In genomic region chr2:151756277-151757061, GRCm38 (mm10) we compare ENCODE assay signal across 19 mouse cellular contexts. TPM values are rescaled to one million over a fixed set of nuclear protein-coding genes. Genes with fewer than 3 reads are reported as not detected.
DNase-seq lines count a peak whose midpoint lies in the region; ATAC-seq and TF ChIP-seq lines count a peak whose summit lies in the region.
"Had no signal": no experiment of that assay in that cellular context is flagged by ENCODE, and none has a peak within 500 bp of the region (broad histone marks: within the 10 kb centered on the region; RNA-seq: fewer than 3 reads in every experiment).

No protein-coding gene starts in this region.

- no peak overlapping the region for H3K9ac ChIP-seq in heart, embryonic 11.5 days (ENCODE audit: low read depth, low read length)
- H3K9ac ChIP-seq in lung, embryonic 14.5 days: no peak overlapping the region
- no peak overlapping the region for H3K9ac ChIP-seq in midbrain, postnatal 0 days (replicated peaks; ENCODE audit: low read length, poor library complexity, severe bottlenecking)
- H3K9ac ChIP-seq: forebrain, embryonic 12.5 days; heart, embryonic 13.5 days; limb, embryonic 13.5 days; liver, embryonic 13.5 days had no signal

- peak; percentile 17 for DNase-seq in heart, adult 11 months
- DNase-seq in lung, embryonic 14.5 days: peak; percentile 60
- DNase-seq in lung, postnatal 14 days: no peak
- DNase-seq in midbrain, postnatal 0 days (ENCODE audit: low spot score): peak; percentile 18
- DNase-seq in midbrain, embryonic 10.5 days (ENCODE audit: low spot score): no peak
- peak; percentile 44 for DNase-seq in mesoderm, embryonic 11.5 days (ENCODE audit: low read depth, low spot score)
- no peak for DNase-seq in Muller cell, postnatal 12 days (ENCODE audit: inconsistent ontology term)
- DNase-seq: adrenal gland, adult 8-10 months; cerebellum, adult 9-11 months; kidney, postnatal 36 days; liver, embryonic 13.5 days; right cerebral cortex, postnatal 25 days; thymus, postnatal 36 days had no signal

- H3K4me3 ChIP-seq in heart, embryonic 11.5 days (ENCODE audit: low read depth, low read length): no peak overlapping the region
- H3K4me3 ChIP-seq in lung, embryonic 14.5 days (ENCODE audit: low read depth, low read length): no peak overlapping the region
- H3K4me3 ChIP-seq in midbrain, postnatal 0 days (ENCODE audit: low read depth, low read length): no peak overlapping the region
- H3K4me3 ChIP-seq in midbrain, embryonic 10.5 days: no peak overlapping the region
- H3K4me3 ChIP-seq: forebrain, embryonic 12.5 days; heart, embryonic 13.5 days; limb, embryonic 13.5 days; liver, embryonic 13.5 days had no signal

- H3K4me1 ChIP-seq in heart, embryonic 11.5 days (ENCODE audit: control insufficient read depth, insufficient read depth, low read length): no peaks in the 10 kb centered on the region
- no peaks in the 10 kb centered on the region for H3K4me1 ChIP-seq in lung, embryonic 14.5 days (ENCODE audit: insufficient read depth)
- H3K4me1 ChIP-seq in midbrain, postnatal 0 days (ENCODE audit: insufficient read depth, low read length): no peaks in the 10 kb centered on the region
- peaks cover 15% of the 10 kb centered on the region for H3K4me1 ChIP-seq in midbrain, embryonic 10.5 days
- H3K4me1 ChIP-seq: heart, embryonic 13.5 days; liver, embryonic 13.5 days had no signal

- no peaks in the 10 kb centered on the region for H3K36me3 ChIP-seq in heart, embryonic 11.5 days (ENCODE audit: control insufficient read depth, insufficient read depth, low read length)
- no peaks in the 10 kb centered on the region for H3K36me3 ChIP-seq in lung, embryonic 14.5 days (ENCODE audit: insufficient read depth)
- H3K36me3 ChIP-seq in midbrain, postnatal 0 days (ENCODE audit: insufficient read depth, low read length): no peaks in the 10 kb centered on the region
- no peaks in the 10 kb centered on the region for H3K36me3 ChIP-seq in midbrain, embryonic 10.5 days
- H3K36me3 ChIP-seq: forebrain, embryonic 12.5 days; heart, embryonic 13.5 days; limb, embryonic 13.5 days; liver, embryonic 13.5 days had no signal

- H3K27ac ChIP-seq in heart, embryonic 11.5 days (ENCODE audit: low read depth, low read length): no peak overlapping the region
- no peak overlapping the region for H3K27ac ChIP-seq in lung, embryonic 14.5 days (ENCODE audit: low read depth)
- H3K27ac ChIP-seq in midbrain, postnatal 0 days (ENCODE audit: low read depth, low read length): no peak overlapping the region
- H3K27ac ChIP-seq in midbrain, embryonic 10.5 days (replicated peaks): no peak overlapping the region
- H3K27ac ChIP-seq: forebrain, embryonic 12.5 days; heart, embryonic 13.5 days; hindbrain, postnatal 0 days; limb, embryonic 13.5 days; liver, embryonic 13.5 days had no signal

- no peak for TF ChIP-seq CTCF in lung, embryonic 14.5 days (IDR thresholded peaks at IDR 0.05; ENCODE audit: low read depth)
- TF ChIP-seq CTCF in midbrain, postnatal 0 days (IDR thresholded peaks at IDR 0.05): no peak

- H3K27me3 ChIP-seq in heart, embryonic 11.5 days (ENCODE audit: control insufficient read depth, insufficient read depth, low read length): no peaks in the 10 kb centered on the region
- no peaks in the 10 kb centered on the region for H3K27me3 ChIP-seq in lung, embryonic 14.5 days (ENCODE audit: insufficient read depth, low read length)
- no peaks in the 10 kb centered on the region for H3K27me3 ChIP-seq in midbrain, postnatal 0 days (ENCODE audit: insufficient read depth, low read length)
- no peaks in the 10 kb centered on the region for H3K27me3 ChIP-seq in midbrain, embryonic 10.5 days (ENCODE audit: low read depth, poor library complexity, severe bottlenecking)
- H3K27me3 ChIP-seq: limb, embryonic 13.5 days; liver, embryonic 13.5 days had no signal

- 62% methylated on average over 9 of the region's 9 CpGs for WGBS in heart, embryonic 11.5 days (ENCODE audit: insufficient replicate concordance)
- WGBS in lung, embryonic 14.5 days: 49% methylated on average over 9 of the region's 9 CpGs
- WGBS in midbrain, postnatal 0 days: 55% methylated on average over 9 of the region's 9 CpGs
- WGBS in midbrain, embryonic 10.5 days: 65% methylated on average over 9 of the region's 9 CpGs

- ATAC-seq in heart, embryonic 11.5 days (replicated peaks; ENCODE audit: insufficient number of reproducible peaks, low FRiP score, low TSS enrichment): no peak
- ATAC-seq in lung, embryonic 14.5 days (ENCODE audit: insufficient read depth): no peak; the same call in 1 of the 2 replicates
- no peak for ATAC-seq in midbrain, postnatal 0 days (ENCODE audit: low FRiP score)
- ATAC-seq: hindbrain, postnatal 0 days; intestine, postnatal 0 days had no signal

- no peaks in the 10 kb centered on the region for H3K9me3 ChIP-seq in heart, embryonic 11.5 days (replicated peaks; ENCODE audit: control insufficient read depth, low read length)
- H3K9me3 ChIP-seq in lung, embryonic 14.5 days (ENCODE audit: low read depth, low read length): no peaks in the 10 kb centered on the region
- H3K9me3 ChIP-seq in midbrain, postnatal 0 days (ENCODE audit: low read length): no peaks in the 10 kb centered on the region
- no peaks in the 10 kb centered on the region for H3K9me3 ChIP-seq in midbrain, embryonic 10.5 days (replicated peaks)
- H3K9me3 ChIP-seq: forebrain, embryonic 12.5 days; heart, embryonic 13.5 days; limb, embryonic 13.5 days; liver, embryonic 13.5 days had no signal

- no peak overlapping the region for H3K4me2 ChIP-seq in heart, embryonic 11.5 days
- no peak overlapping the region for H3K4me2 ChIP-seq in lung, embryonic 14.5 days
- no peak overlapping the region for H3K4me2 ChIP-seq in midbrain, postnatal 0 days (ENCODE audit: low read depth, low read length, poor library complexity, severe bottlenecking)
- H3K4me2 ChIP-seq: forebrain, embryonic 12.5 days; heart, embryonic 13.5 days; limb, embryonic 13.5 days; liver, embryonic 13.5 days had no signal

RNA-seq across cellular contexts. Expression of gene Psmf1, which starts 12.5 kb away (rescaled TPM):
- polyA plus RNA-seq in heart, embryonic 11.5 days (2014; fragmentation: Nextera tagmentation; extraction: Ambion mirVana): 30.7 and 33.6 TPM in 2 replicates
- polyA plus RNA-seq in lung, embryonic 14.5 days (2014; fragmentation: Nextera tagmentation; extraction: Ambion mirVana): 41.3 and 42.1 TPM in 2 replicates
- 59.5 and 77.6 TPM in 2 replicates for total RNA-seq in midbrain, postnatal 0 days (2014; rRNA removed)
- polyA plus RNA-seq in midbrain, postnatal 0 days (2015; fragmentation: Nextera tagmentation; extraction: Ambion mirVana): 72.6 and 73.8 TPM in 2 replicates
- polyA plus RNA-seq in midbrain, embryonic 10.5 days (2016; fragmentation: Nextera tagmentation; extraction: Ambion mirVana): 47.8 and 52.6 TPM in 2 replicates

RNA-seq across cellular contexts. Expression of gene Tmem74b, which starts 54.7 kb away (rescaled TPM):
- 1.4 and 2.7 TPM in 2 replicates for polyA plus RNA-seq in heart, embryonic 11.5 days (2014; fragmentation: Nextera tagmentation; extraction: Ambion mirVana)
- 1.5 and 1.9 TPM in 2 replicates for polyA plus RNA-seq in lung, embryonic 14.5 days (2014; fragmentation: Nextera tagmentation; extraction: Ambion mirVana)
- 28.6 and 36.9 TPM in 2 replicates for total RNA-seq in midbrain, postnatal 0 days (2014; rRNA removed)
- polyA plus RNA-seq in midbrain, postnatal 0 days (2015; fragmentation: Nextera tagmentation; extraction: Ambion mirVana): 24.8 and 28.0 TPM in 2 replicates
- 4.2 and 5.3 TPM in 2 replicates for polyA plus RNA-seq in midbrain, embryonic 10.5 days (2016; fragmentation: Nextera tagmentation; extraction: Ambion mirVana)

Comparison
In these comparisons a context has a peak if more than half of its experiments do, and no peak if none do; other contexts are left out.
1. DNase-seq: peak in heart, adult 11 months (single experiment), lung, embryonic 14.5 days (single experiment), midbrain, postnatal 0 days (single experiment) and mesoderm, embryonic 11.5 days (single experiment); none in lung, postnatal 14 days (single experiment), midbrain, embryonic 10.5 days (single experiment) and Muller cell, postnatal 12 days (single experiment).